Mouse (Mus musculus): Measurements from ENCODE around the gene Foxn4. TPM values are rescaled to one million over a fixed set of nuclear protein-coding genes. Genes with fewer than 3 reads are reported as not detected.

Foxn4 gene
- polyA plus RNA-seq, 1 experiment = not detected

DNA sequence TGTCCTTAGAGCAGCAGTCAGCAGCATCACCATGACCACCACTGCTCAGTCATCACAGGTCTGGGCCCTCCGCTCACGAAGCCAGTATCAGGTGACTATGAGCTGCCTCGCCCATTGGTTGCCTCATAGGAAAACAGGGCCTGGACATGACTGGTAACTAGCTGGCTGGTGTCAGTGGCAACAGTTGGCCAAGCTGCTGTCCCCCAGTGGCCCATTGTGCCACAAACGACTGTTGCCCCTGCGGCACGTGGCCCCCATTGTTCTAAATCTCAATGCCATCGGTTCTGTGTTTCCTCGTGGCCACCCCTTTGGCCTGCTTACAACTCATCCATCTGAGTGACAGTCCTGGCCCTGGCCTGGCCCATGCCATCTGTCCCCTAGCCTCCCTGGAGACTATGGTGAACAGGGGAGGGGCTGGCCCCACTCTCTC is 9.6 kb downstream of the Foxn4 start:
- DNase-seq (ENCODE audit: low read depth in 1 of 2, low spot score in 2 of 2) = no peak
- TF ChIP-seq POLR2A (IDR thresholded peaks at IDR 0.05; ENCODE audit: low read depth, low read length) = no peak
- TF ChIP-seq CTCF (IDR thresholded peaks at IDR 0.05; ENCODE audit: extremely low read depth, insufficient read depth, insufficient read length, insufficient replicate concordance) = no peak
- 81% methylated on average over 8 of the region's 8 CpGs for WGBS
- no peaks in the 10 kb centered on the region for H3K4me1 ChIP-seq (ENCODE audit: control insufficient read depth, insufficient read depth, insufficient read length)
- no peaks in the 10 kb centered on the region for H3K36me3 ChIP-seq (ENCODE audit: control insufficient read depth, insufficient read depth, low read length)
- no peak overlapping the region for H3K4me3 ChIP-seq (ENCODE audit: extremely low read depth, insufficient read depth, insufficient read length)
- H3K27ac ChIP-seq (ENCODE audit: insufficient read depth, low read length) = no peak overlapping the region
- no peaks in the 10 kb centered on the region for H3K27me3 ChIP-seq (ENCODE audit: control insufficient read depth, insufficient read depth, low read length)

DNA sequence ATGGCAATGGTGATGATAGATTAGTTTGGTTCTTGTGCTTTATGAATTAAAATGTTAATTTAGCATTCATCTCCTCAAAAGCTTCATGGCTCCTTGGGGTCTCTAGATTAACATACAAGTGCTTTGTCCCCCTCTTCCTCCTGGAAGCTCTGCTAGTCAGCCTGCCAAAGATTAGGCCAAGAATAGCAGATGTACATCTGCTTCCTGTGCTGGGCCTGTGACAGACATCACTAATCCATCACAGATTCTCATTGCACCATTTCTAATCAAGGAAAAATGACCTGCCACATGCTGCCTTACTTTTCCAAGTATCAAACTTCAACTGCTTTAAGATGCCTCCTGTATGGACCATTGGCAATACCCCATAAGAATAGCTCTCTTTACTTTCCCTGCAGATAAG is 12.1 kb downstream of the Foxn4 start:
- Histone ChIP-seq H3K4me1 (ENCODE audit: control insufficient read depth, insufficient read depth, insufficient read length) (no peaks in the 10 kb centered on the region), H3K36me3 (ENCODE audit: control insufficient read depth, insufficient read depth, low read length) (no peaks in the 10 kb centered on the region), H3K4me3 (ENCODE audit: extremely low read depth, insufficient read depth, insufficient read length) (no peak overlapping the region), H3K27ac (ENCODE audit: insufficient read depth, low read length) (no peak overlapping the region), H3K27me3 (ENCODE audit: control insufficient read depth, insufficient read depth, low read length) (no peaks in the 10 kb centered on the region)
- no peak for DNase-seq (ENCODE audit: low read depth in 1 of 2, low spot score in 2 of 2)
- TF ChIP-seq CTCF (IDR thresholded peaks at IDR 0.05; ENCODE audit: extremely low read depth, insufficient read depth, insufficient read length, insufficient replicate concordance) (no peak), POLR2A (IDR thresholded peaks at IDR 0.05; ENCODE audit: low read depth, low read length) (no peak)

DNA sequence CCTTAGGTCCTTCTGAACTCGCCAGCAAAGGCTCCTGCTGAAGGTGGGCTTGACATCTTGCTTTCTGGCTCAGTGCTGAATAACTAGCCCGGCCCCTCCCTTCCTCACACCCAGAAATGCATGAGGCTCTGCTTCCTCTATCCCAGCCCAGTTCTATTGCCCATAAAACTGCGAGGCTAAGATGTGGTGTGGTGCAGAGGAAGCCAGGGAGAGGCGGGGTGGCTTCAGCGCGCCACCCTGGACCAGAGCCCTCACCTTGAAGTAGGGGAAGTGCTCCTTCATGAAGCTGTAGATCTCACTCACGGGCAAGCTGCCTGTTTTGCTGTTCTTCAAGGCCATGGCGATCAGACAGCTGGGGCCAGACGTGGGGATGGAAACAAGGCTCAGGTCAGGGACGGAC is 14.1 kb downstream of the Foxn4 start:
- H3K4me1 ChIP-seq (ENCODE audit: control insufficient read depth, insufficient read depth, insufficient read length) = no peaks in the 10 kb centered on the region
- WGBS = 14% methylated on average over 10 of the region's 10 CpGs
- no peak for TF ChIP-seq CTCF (IDR thresholded peaks at IDR 0.05; ENCODE audit: extremely low read depth, insufficient read depth, insufficient read length, insufficient replicate concordance)
- TF ChIP-seq POLR2A (IDR thresholded peaks at IDR 0.05; ENCODE audit: low read depth, low read length) = no peak
- H3K27me3 ChIP-seq (ENCODE audit: control insufficient read depth, insufficient read depth, low read length) = no peaks in the 10 kb centered on the region
- no peak for DNase-seq (ENCODE audit: low read depth in 1 of 2, low spot score in 2 of 2)
- H3K27ac ChIP-seq (ENCODE audit: insufficient read depth, low read length) = no peak overlapping the region
- no peaks in the 10 kb centered on the region for H3K36me3 ChIP-seq (ENCODE audit: control insufficient read depth, insufficient read depth, low read length)
- no peak overlapping the region for H3K4me3 ChIP-seq (ENCODE audit: extremely low read depth, insufficient read depth, insufficient read length)

DNA sequence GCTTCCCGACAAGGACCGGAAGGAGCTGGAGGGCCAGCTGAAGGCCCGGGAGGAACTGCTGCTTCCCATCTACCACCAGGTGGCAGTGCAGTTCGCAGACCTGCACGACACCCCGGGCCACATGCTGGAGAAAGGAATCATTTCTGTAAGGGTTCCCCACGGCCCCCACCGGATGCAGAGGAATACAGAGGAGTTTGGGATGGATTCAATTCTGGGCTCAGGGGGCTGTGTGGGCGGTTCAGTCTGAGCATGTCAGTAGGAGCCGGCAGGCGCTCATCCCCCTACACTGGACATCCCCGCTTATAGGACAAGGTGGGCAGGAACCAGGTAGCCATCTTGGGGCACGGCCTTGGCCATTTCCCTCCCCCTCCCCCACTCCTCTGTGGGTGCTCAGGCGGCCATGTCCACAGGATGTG is 25.4 kb downstream of the Foxn4 start:
- Histone ChIP-seq H3K27ac (ENCODE audit: insufficient read depth, low read length) (no peak overlapping the region), H3K4me3 (ENCODE audit: extremely low read depth, insufficient read depth, insufficient read length) (no peak overlapping the region), H3K27me3 (ENCODE audit: control insufficient read depth, insufficient read depth, low read length) (no peaks in the 10 kb centered on the region), H3K36me3 (ENCODE audit: control insufficient read depth, insufficient read depth, low read length) (no peaks in the 10 kb centered on the region), H3K4me1 (ENCODE audit: control insufficient read depth, insufficient read depth, insufficient read length) (no peaks in the 10 kb centered on the region)
- DNase-seq (ENCODE audit: low read depth in 1 of 2, low spot score in 2 of 2) = peak; percentile 9 to 38
- peak; percentile 72; the same call in 1 of the 2 replicates for TF ChIP-seq CTCF (IDR thresholded peaks at IDR 0.05; ENCODE audit: extremely low read depth, insufficient read depth, insufficient read length, insufficient replicate concordance)
- no peak for TF ChIP-seq POLR2A (IDR thresholded peaks at IDR 0.05; ENCODE audit: low read depth, low read length)
- 20% methylated on average over 14 of the region's 14 CpGs for WGBS

DNA sequence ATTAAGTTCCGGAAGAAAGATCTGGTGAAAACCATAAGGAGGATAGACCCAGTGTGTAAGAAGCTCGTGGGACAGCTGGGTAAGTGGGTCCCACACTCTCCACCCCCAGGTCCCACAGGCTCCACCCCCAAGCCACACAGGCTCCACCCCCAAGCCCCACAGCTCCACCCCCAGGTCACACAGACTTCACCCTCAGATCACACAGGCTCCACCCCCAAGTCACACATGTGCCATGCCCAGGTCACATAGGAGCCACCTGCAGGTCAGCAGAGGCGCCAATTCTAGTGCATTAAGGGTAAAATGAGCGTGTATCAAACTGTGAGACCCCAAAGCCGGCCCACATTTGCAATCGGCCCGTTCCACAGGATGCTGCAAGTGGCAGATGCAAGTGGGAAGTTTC is 27.1 kb downstream of the Foxn4 start:
- no peak for DNase-seq (ENCODE audit: low read depth in 1 of 2, low spot score in 2 of 2)
- no peak overlapping the region for H3K4me3 ChIP-seq (ENCODE audit: extremely low read depth, insufficient read depth, insufficient read length)
- no peaks in the 10 kb centered on the region for H3K36me3 ChIP-seq (ENCODE audit: control insufficient read depth, insufficient read depth, low read length)
- TF ChIP-seq POLR2A (IDR thresholded peaks at IDR 0.05; ENCODE audit: low read depth, low read length) (no peak), CTCF (IDR thresholded peaks at IDR 0.05; ENCODE audit: extremely low read depth, insufficient read depth, insufficient read length, insufficient replicate concordance) (no peak)
- 66% methylated on average over 7 of the region's 7 CpGs for WGBS
- no peaks in the 10 kb centered on the region for H3K4me1 ChIP-seq (ENCODE audit: control insufficient read depth, insufficient read depth, insufficient read length)
- H3K27me3 ChIP-seq (ENCODE audit: control insufficient read depth, insufficient read depth, low read length) = no peaks in the 10 kb centered on the region
- H3K27ac ChIP-seq (ENCODE audit: insufficient read depth, low read length) = no peak overlapping the region

DNA sequence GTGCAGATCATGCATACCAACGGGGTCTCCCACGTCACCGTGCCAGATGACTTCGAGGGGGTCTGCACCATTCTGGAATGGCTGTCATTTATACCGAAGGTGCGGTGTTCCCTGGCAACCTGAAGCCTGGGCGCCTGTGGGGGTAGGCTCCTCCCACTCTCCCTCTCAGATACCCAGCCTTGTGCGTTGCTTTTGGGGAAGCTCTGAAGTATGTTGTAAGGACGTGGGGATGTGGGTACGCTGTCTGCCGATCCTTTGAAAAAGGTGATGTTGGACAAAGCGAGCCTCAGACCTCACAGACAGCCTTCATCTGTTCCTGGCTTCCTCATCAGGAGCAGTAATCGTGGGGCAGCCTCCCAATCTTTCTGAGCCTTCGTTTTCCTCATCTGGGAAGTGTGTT is 33.9 kb downstream of the Foxn4 start:
- Histone ChIP-seq H3K27me3 (ENCODE audit: control insufficient read depth, insufficient read depth, low read length) (no peaks in the 10 kb centered on the region), H3K4me1 (ENCODE audit: control insufficient read depth, insufficient read depth, insufficient read length) (no peaks in the 10 kb centered on the region), H3K27ac (ENCODE audit: insufficient read depth, low read length) (no peak overlapping the region), H3K4me3 (ENCODE audit: extremely low read depth, insufficient read depth, insufficient read length) (no peak overlapping the region), H3K36me3 (ENCODE audit: control insufficient read depth, insufficient read depth, low read length) (no peaks in the 10 kb centered on the region)
- no peak for TF ChIP-seq CTCF (IDR thresholded peaks at IDR 0.05; ENCODE audit: extremely low read depth, insufficient read depth, insufficient read length, insufficient replicate concordance)
- no peak for TF ChIP-seq POLR2A (IDR thresholded peaks at IDR 0.05; ENCODE audit: low read depth, low read length)
- no peak for DNase-seq (ENCODE audit: low read depth in 1 of 2, low spot score in 2 of 2)
- WGBS = 54% methylated on average over 14 of the region's 14 CpGs

DNA sequence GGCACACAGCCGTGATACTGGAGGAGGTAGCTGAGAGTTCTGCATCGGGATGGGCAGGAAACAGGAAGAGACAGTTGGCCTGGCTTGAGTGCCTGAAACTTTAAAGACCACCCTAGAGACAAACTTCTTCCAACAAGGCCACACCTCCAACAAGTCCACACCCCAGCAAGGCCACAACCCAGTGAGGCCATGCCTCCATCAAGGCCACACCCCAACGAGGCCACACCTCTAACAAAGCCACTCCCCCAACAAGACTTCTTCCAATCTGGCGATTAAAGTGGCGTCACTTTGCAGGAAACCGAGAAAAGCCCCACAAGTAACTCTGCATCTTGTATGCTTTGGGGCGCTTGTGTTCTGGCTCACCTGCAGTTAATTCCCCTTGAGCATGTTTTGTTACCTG is 34.7 kb downstream of the Foxn4 start:
- TF ChIP-seq CTCF (IDR thresholded peaks at IDR 0.05; ENCODE audit: extremely low read depth, insufficient read depth, insufficient read length, insufficient replicate concordance) = no peak
- TF ChIP-seq POLR2A (IDR thresholded peaks at IDR 0.05; ENCODE audit: low read depth, low read length) = no peak
- DNase-seq (ENCODE audit: low read depth in 1 of 2, low spot score in 2 of 2) = no peak
- H3K27me3 ChIP-seq (ENCODE audit: control insufficient read depth, insufficient read depth, low read length) = no peaks in the 10 kb centered on the region
- H3K27ac ChIP-seq (ENCODE audit: insufficient read depth, low read length) = no peak overlapping the region
- H3K4me3 ChIP-seq (ENCODE audit: extremely low read depth, insufficient read depth, insufficient read length) = no peak overlapping the region
- H3K36me3 ChIP-seq (ENCODE audit: control insufficient read depth, insufficient read depth, low read length) = no peaks in the 10 kb centered on the region
- no peaks in the 10 kb centered on the region for H3K4me1 ChIP-seq (ENCODE audit: control insufficient read depth, insufficient read depth, insufficient read length)
- WGBS = 45% methylated on average over 7 of the region's 7 CpGs
